Mouse (Mus musculus): ENCODE measurements at regions not wholly inside any gene's neighbourhood (a gene's known extent, or its start where the extent isn't known, plus 50 kb on each side); places are given as distances from the start of the nearest gene placed in this dataset.
"Not testable (repeated sequence)": the region's sequence is repeated elsewhere in the genome, so short reads cannot be mapped to it uniquely, and the experiment has no call there.

GRCm38 (mm10) chr15:11476248-11476647 lies 76.8 kb upstream of the Tars start:
- DNase-seq (ENCODE audit: low spot score): no peak

GRCm38 (mm10) chr15:11463341-11463740 lies 63.9 kb upstream of the Tars start:
- no peak for DNase-seq (ENCODE audit: low spot score)

- not testable (repeated sequence) for DNase-seq (ENCODE audit: low spot score)
These were observed 62.1 kb upstream of the Tars start for GRCm38 (mm10) chr15:11461575-11461974.

- no peak for DNase-seq (ENCODE audit: low spot score)
These were observed 59.8 kb upstream of the Tars start for GRCm38 (mm10) chr15:11459306-11459705.

- DNase-seq (ENCODE audit: low spot score): no peak
These were observed 57.8 kb upstream of the Tars start for GRCm38 (mm10) chr15:11457278-11457677.

GRCm38 (mm10) chr15:11455982-11456381 lies 56.5 kb upstream of the Tars start:
- DNase-seq (ENCODE audit: low spot score): no peak

GRCm38 (mm10) chr15:11455366-11455785 lies 55.9 kb upstream of the Tars start:
- no peak for DNase-seq (ENCODE audit: low spot score)

GRCm38 (mm10) chr15:11453997-11454396 lies 54.5 kb upstream of the Tars start:
- no peak for DNase-seq (ENCODE audit: low spot score)

- DNase-seq (ENCODE audit: low spot score): no peak
These were observed 52.2 kb upstream of the Tars start for GRCm38 (mm10) chr15:11451635-11452034.
